Mouse (Mus musculus) v-Abl transformed pro-B cells (cell line): Measurements from ENCODE around the gene Arhgap21.

Source experiments
- in situ Hi-C, 2 experiments: fragments of 400-800 bp; cut with MboI; formaldehyde crosslinking; loops; one replicate each; pipeline ENCODE4 v1.15.1; 2025; ENCODE audit not compliant: unreplicated experiment in 2 of 2

Gene Arhgap21

GRCm38 (mm10) chr2:20967101-20967645 is 1.5 kb downstream of the Arhgap21 start:
- in situ Hi-C loops, result loop anchor here in 1 of 2 experiments (25.0 kb wide), 1 partner anchor 1820 kb away; no protein-coding TSS in a partner anchor

- in situ Hi-C loops, result loop anchor here in 1 of 2 experiments (25.0 kb wide), 1 partner anchor 1821 kb away; no protein-coding TSS in a partner anchor
Observed at GRCm38 (mm10) chr2:20966176-20967100, 2.2 kb downstream of the Arhgap21 start.

- in situ Hi-C loops, result loop anchor here in 1 of 2 experiments (25.0 kb wide), 1 partner anchor 1822 kb away; no protein-coding TSS in a partner anchor
Observed at GRCm38 (mm10) chr2:20965361-20965760, 3.3 kb downstream of the Arhgap21 start.

- in situ Hi-C loops, result loop anchor here in 1 of 2 experiments (25.0 kb wide), 1 partner anchor 1823 kb away; no protein-coding TSS in a partner anchor
Observed at GRCm38 (mm10) chr2:20964461-20964860, 4.2 kb downstream of the Arhgap21 start.

- in situ Hi-C loops, result loop anchor here in 1 of 2 experiments (25.0 kb wide), 1 partner anchor 1824 kb away; no protein-coding TSS in a partner anchor
Observed at GRCm38 (mm10) chr2:20963226-20963805, 5.4 kb downstream of the Arhgap21 start.

- in situ Hi-C loops, result loop anchor here in 1 of 2 experiments (25.0 kb wide), 1 partner anchor 1825 kb away; no protein-coding TSS in a partner anchor
Observed at GRCm38 (mm10) chr2:20962284-20962683, 6.4 kb downstream of the Arhgap21 start.

GRCm38 (mm10) chr2:20961825-20962224 is 6.9 kb downstream of the Arhgap21 start:
- in situ Hi-C loops, result loop anchor here in 1 of 2 experiments (25.0 kb wide), 1 partner anchor 1825 kb away; no protein-coding TSS in a partner anchor

- in situ Hi-C loops, result loop anchor here in 1 of 2 experiments (25.0 kb wide), 1 partner anchor 1826 kb away; no protein-coding TSS in a partner anchor
Observed at GRCm38 (mm10) chr2:20961295-20961694, 7.4 kb downstream of the Arhgap21 start.

GRCm38 (mm10) chr2:20960668-20961035 is 8.0 kb downstream of the Arhgap21 start:
- in situ Hi-C loops, result loop anchor here in 1 of 2 experiments (25.0 kb wide), 1 partner anchor 1827 kb away; no protein-coding TSS in a partner anchor

GRCm38 (mm10) chr2:20959906-20960667 is 8.6 kb downstream of the Arhgap21 start:
- in situ Hi-C loops, result loop anchor here in 1 of 2 experiments (10.0 to 25.0 kb wide), 2 partner anchors 1285 to 1827 kb away; no protein-coding TSS in a partner anchor

GRCm38 (mm10) chr2:20959045-20959444 is 9.6 kb downstream of the Arhgap21 start:
- in situ Hi-C loops, result loop anchor here in 1 of 2 experiments (10.0 to 25.0 kb wide), 2 partner anchors 1284 to 1828 kb away; no protein-coding TSS in a partner anchor

- in situ Hi-C loops, result loop anchor here in 1 of 2 experiments (10.0 to 25.0 kb wide), 2 partner anchors 1283 to 1829 kb away; no protein-coding TSS in a partner anchor
Observed at GRCm38 (mm10) chr2:20957995-20958394, 10.7 kb downstream of the Arhgap21 start.

- in situ Hi-C loops, result loop anchor here in 1 of 2 experiments (10.0 to 25.0 kb wide), 2 partner anchors 1282 to 1831 kb away; no protein-coding TSS in a partner anchor
Observed at GRCm38 (mm10) chr2:20956716-20957115, 12.0 kb downstream of the Arhgap21 start.

GRCm38 (mm10) chr2:20955996-20956395 is 12.7 kb downstream of the Arhgap21 start:
- in situ Hi-C loops, result loop anchor here in 1 of 2 experiments (10.0 to 25.0 kb wide), 2 partner anchors 1281 to 1831 kb away; no protein-coding TSS in a partner anchor

GRCm38 (mm10) chr2:20955376-20955775 is 13.3 kb downstream of the Arhgap21 start:
- in situ Hi-C loops, result loop anchor here in 1 of 2 experiments (10.0 to 25.0 kb wide), 2 partner anchors 1281 to 1832 kb away; no protein-coding TSS in a partner anchor

- in situ Hi-C loops, result loop anchor here in 1 of 2 experiments (10.0 to 25.0 kb wide), 2 partner anchors 1278 to 1835 kb away; no protein-coding TSS in a partner anchor
Observed at GRCm38 (mm10) chr2:20952716-20953115, 16.0 kb downstream of the Arhgap21 start.

- in situ Hi-C loops, result no loop called here
Observed at GRCm38 (mm10) chr2:20949168-20949567, 19.5 kb downstream of the Arhgap21 start.

- in situ Hi-C loops, result no loop called here
Observed at GRCm38 (mm10) chr2:20947036-20947435, 21.6 kb downstream of the Arhgap21 start.

- in situ Hi-C loops, result no loop called here
Observed at GRCm38 (mm10) chr2:20945596-20945995, 23.1 kb downstream of the Arhgap21 start.
